Mouse (Mus musculus) stomach, embryonic 16.5 days (tissue): ENCODE results near the gene Pitpnc1. TPM values are rescaled to one million over a fixed set of nuclear protein-coding genes. Genes with fewer than 3 reads are reported as not detected.

ENCODE experiments used
- ATAC-seq: fragments of 200-750 bp; cut with Nextera tagmentation; 2 replicates; pipeline ENCODE4 v1.8.0; 2017; ENCODE audit warnings: moderate number of reproducible peaks, moderate TSS enrichment; ENCODE audit not compliant: insufficient read depth, low FRiP score
- H3K27ac ChIP-seq: fragments of 300-500 bp; sonication (generic); 2 replicates; pipeline ENCODE4 v1.5.1; 2014; ENCODE audit warnings: low read length
- H3K27me3 ChIP-seq: fragments of 300-500 bp; sonication (generic); 2 replicates; pipeline ENCODE4 v1.6.1; 2014; ENCODE audit warnings: low read length, control low read depth, mixed read lengths; ENCODE audit not compliant: control insufficient read depth, insufficient read depth
- H3K36me3 ChIP-seq: fragments of 300-500 bp; sonication (generic); 2 replicates; pipeline ENCODE4 v1.6.1; 2014; ENCODE audit warnings: low read length; ENCODE audit not compliant: control insufficient read depth, insufficient read depth
- H3K4me1 ChIP-seq: fragments of 300-500 bp; sonication (generic); 2 replicates; pipeline ENCODE4 v1.6.1; 2014; ENCODE audit warnings: low read length, control low read depth, mixed read lengths; ENCODE audit not compliant: control insufficient read depth, insufficient read depth
- H3K4me2 ChIP-seq: fragments of 300-500 bp; sonication (generic); 2 replicates; pipeline ENCODE4 v1.6.1; 2014; ENCODE audit warnings: low read depth, low read length, mixed read lengths
- H3K4me3 ChIP-seq: fragments of 300-500 bp; sonication (generic); replicated peaks from 2 replicates; pipeline ENCODE4 v1.5.1; 2014; ENCODE audit warnings: mild to moderate bottlenecking, low read length
- H3K9ac ChIP-seq: fragments of 300-500 bp; sonication (generic); 2 replicates; pipeline ENCODE4 v1.6.1; 2014; ENCODE audit warnings: low read length
- H3K9me3 ChIP-seq: fragments of 300-500 bp; sonication (generic); replicated peaks from 2 replicates; pipeline ENCODE4 v1.6.1; 2016; ENCODE audit warnings: low read length, control low read depth; ENCODE audit not compliant: control insufficient read depth
- WGBS: fragments of 180-500 bp; shearing (Covaris S2); extraction: QIAGEN DNeasy Blood & Tissue Kit; methylation state at CpG from one replicate; pipeline ENCODE4 v1.1.7; 2014; 5-methylcytosine and 5-hydroxymethylcytosine counted together
- polyA plus RNA-seq: library from polyadenylated mRNA; unstranded; fragments of >200 nt; fragmentation: Nextera tagmentation; extraction: Ambion mirVana; gene quantifications from 2 replicates; pipeline ENCODE4 v1.2.1, GENCODE M21; 2015

The Pitpnc1 gene
- polyA plus RNA-seq, 1 experiment from 2014 or later = 13.9 TPM

DNA sequence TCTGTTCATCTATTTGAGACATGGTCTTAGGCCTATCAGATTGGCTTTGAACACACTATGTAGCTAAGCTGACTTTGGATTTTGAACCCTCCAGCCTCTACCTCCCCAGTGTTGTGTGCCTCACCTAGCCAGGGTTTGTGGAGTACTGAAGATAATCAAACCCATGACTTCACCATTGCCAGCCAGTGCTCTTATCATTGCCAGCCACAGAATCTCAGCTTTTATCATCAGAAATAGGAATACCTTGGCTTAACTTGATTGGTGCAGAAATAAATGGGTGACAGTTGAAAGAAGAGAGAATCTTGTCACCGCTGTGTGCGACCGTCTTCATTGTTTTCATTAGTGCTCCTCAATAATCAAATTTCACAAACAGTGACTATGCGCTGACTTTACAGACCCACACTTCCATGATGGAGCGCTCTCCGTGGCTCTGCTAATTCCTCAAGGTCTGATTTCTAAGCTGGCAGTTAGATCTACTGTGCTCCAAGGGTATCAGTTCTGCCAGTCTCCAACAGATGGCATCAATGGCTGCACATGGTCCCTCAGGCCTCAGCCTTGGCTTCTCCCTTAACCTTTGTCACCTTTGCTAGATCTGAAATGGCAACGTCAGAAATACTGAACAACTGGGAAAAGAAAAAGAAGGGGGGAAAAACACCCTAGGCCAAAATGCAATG lies 77.2 kb downstream of the Pitpnc1 start:
- no peaks in the 10 kb centered on the region for H3K36me3 ChIP-seq

DNA sequence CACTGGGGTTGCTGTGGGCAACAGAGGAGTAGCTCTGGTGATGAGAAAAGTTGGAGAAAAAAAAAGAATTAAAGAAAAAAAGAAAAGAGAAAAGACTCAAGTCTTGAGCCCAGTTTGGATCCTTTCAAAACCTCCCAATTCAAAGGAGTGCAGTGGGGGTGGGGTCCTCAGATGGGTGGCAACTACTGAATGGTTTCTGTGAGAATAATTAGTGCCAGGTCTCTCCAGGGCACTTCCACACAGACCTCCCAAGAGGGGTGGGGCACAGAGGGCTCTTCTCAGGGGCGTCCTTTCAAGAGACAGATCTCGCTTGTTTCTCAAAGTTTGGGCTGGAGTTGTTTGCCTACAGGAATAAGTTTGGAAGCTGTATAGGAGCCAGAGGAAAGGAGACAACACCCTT lies 80.0 kb downstream of the Pitpnc1 start:
- Histone ChIP-seq H3K27ac (no peak overlapping the region), H3K36me3 (no peaks in the 10 kb centered on the region), H3K4me3 (no peak overlapping the region), H3K27me3 (no peaks in the 10 kb centered on the region), H3K4me1 (no peaks in the 10 kb centered on the region), H3K4me2 (no peak overlapping the region), H3K9me3 (no peaks in the 10 kb centered on the region), H3K9ac (no peak overlapping the region)
- 64% methylated on average over 2 of the region's 2 CpGs for WGBS
- no peak for ATAC-seq

More for the DNA sequence above, 77.2 kb downstream of the Pitpnc1 start:
- Histone ChIP-seq H3K27ac (no peak overlapping the region), H3K9ac (no peak overlapping the region), H3K9me3 (no peaks in the 10 kb centered on the region), H3K4me3 (no peak overlapping the region), H3K4me2 (no peak overlapping the region), H3K4me1 (no peaks in the 10 kb centered on the region), H3K27me3 (no peaks in the 10 kb centered on the region)
- no peak for ATAC-seq
- 80% methylated on average over 7 of the region's 7 CpGs for WGBS

DNA sequence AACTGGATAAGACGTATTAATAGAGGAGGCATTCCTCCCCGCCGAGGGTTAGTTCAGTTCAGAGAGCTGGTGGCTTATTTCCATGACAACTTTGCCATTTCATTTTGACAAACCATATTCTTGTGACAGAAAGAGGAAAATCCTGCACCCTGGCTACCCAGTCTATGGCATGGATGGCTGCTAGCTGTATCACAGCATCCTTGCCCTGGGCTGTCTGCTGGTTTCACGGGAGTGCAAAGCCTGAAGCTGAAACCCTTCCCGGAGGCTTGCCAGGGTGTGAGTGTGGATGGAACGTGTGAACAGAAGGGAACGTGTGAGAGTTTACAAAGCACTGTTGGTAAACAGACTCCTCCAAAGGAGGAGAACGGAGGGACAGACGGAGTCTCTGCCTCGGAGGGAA lies 80.5 kb downstream of the Pitpnc1 start:
- H3K27me3 ChIP-seq = no peaks in the 10 kb centered on the region
- no peak for ATAC-seq
- no peaks in the 10 kb centered on the region for H3K9me3 ChIP-seq
- H3K27ac ChIP-seq = no peak overlapping the region
- 54% methylated on average over 10 of the region's 10 CpGs for WGBS
- H3K4me1 ChIP-seq = no peaks in the 10 kb centered on the region
- H3K4me2 ChIP-seq = no peak overlapping the region
- H3K36me3 ChIP-seq = no peaks in the 10 kb centered on the region
- H3K4me3 ChIP-seq = no peak overlapping the region
- no peak overlapping the region for H3K9ac ChIP-seq

DNA sequence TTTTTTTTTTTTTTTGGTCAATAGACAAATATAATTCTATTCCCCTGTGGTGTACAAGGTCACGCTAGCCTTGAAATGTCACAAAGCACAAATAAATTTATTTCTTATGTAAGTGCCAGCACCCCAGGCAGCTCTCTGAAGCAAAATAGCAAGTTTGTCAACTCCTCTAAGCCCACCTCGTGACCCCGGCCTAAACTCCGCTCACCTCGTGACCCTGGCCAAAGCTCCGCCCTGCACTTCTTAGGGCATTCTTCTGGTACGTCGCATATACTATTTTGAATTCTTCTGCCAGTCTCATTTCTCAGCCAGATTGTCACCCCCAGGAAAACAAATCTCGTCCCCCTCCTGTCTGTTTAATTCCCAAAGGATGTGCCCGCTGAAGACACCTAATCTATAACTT lies 84.0 kb downstream of the Pitpnc1 start:
- 74% methylated on average over 10 of the region's 10 CpGs for WGBS
- ATAC-seq = no peak

DNA sequence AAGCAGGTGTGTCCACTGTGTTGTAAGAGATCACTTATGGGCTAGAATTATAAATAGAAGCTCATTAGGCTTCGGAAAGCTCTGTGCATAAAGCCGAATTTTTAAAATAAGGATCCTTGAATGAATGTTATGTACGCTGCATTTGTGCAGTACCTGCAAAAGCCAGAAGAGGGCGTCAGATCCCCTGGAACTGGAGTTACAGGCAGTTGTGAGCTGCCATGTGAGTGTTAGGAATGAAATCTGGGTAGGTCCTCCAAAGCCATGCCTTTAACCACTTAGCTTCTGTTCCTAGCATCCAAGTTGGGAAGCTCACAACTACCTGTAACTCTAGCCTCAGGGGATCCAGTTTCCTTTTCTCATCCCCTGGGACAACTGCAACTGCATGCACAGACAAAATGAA lies 85.2 kb downstream of the Pitpnc1 start:
- WGBS = 68% methylated on average over 4 of the region's 4 CpGs
- no peak for ATAC-seq
- Histone ChIP-seq H3K9me3 (no peaks in the 10 kb centered on the region), H3K9ac (no peak overlapping the region), H3K4me1 (no peaks in the 10 kb centered on the region), H3K4me2 (no peak overlapping the region), H3K27ac (no peak overlapping the region), H3K27me3 (no peaks in the 10 kb centered on the region), H3K4me3 (no peak overlapping the region), H3K36me3 (no peaks in the 10 kb centered on the region)

More for the DNA sequence above, 84.0 kb downstream of the Pitpnc1 start:
- Histone ChIP-seq H3K36me3 (no peaks in the 10 kb centered on the region), H3K9ac (no peak overlapping the region), H3K27ac (no peak overlapping the region), H3K4me3 (no peak overlapping the region), H3K9me3 (no peaks in the 10 kb centered on the region), H3K27me3 (no peaks in the 10 kb centered on the region), H3K4me1 (no peaks in the 10 kb centered on the region), H3K4me2 (no peak overlapping the region)

GRCm38 (mm10) chr11:107383985-107384384 lies 86.5 kb downstream of the Pitpnc1 start:
- H3K4me2 ChIP-seq = no peak overlapping the region
- H3K27me3 ChIP-seq = no peaks in the 10 kb centered on the region
- no peak for ATAC-seq
- H3K9me3 ChIP-seq = no peaks in the 10 kb centered on the region
- no peaks in the 10 kb centered on the region for H3K4me1 ChIP-seq
- no peak overlapping the region for H3K9ac ChIP-seq
- no peaks in the 10 kb centered on the region for H3K36me3 ChIP-seq
- no peak overlapping the region for H3K27ac ChIP-seq
- no peak overlapping the region for H3K4me3 ChIP-seq
- WGBS = 70% methylated on average over 6 of the region's 6 CpGs

DNA sequence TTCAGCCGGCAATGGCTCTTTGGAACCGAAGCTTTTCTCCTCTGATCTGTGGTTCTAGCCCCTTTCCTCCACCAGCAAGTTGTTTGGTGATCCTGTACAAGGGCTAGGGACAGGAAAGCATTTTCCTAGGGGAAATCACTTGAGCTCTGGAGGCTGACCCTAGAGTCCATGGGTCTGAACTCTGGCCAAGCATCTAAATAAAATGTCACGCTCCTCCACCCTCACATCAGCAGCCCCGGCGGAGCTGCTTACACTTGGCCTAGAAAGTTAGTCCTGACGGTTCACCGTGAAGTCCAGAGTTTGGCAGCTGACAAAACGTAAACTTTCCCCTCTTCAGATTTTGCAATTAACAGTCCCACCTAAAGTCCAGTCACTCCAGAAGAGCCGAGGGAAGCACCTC lies 90.5 kb downstream of the Pitpnc1 start:
- Histone ChIP-seq H3K4me3 (no peak overlapping the region), H3K4me1 (no peaks in the 10 kb centered on the region), H3K36me3 (no peaks in the 10 kb centered on the region), H3K27me3 (no peaks in the 10 kb centered on the region), H3K9me3 (no peaks in the 10 kb centered on the region), H3K9ac (no peak overlapping the region), H3K27ac (no peak overlapping the region), H3K4me2 (no peak overlapping the region)
- 62% methylated on average over 9 of the region's 9 CpGs for WGBS
- ATAC-seq = no peak

GRCm38 (mm10) chr11:107379089-107379845 lies 91.2 kb downstream of the Pitpnc1 start:
- no peak overlapping the region for H3K9ac ChIP-seq
- H3K27ac ChIP-seq = no peak overlapping the region
- H3K4me3 ChIP-seq = no peak overlapping the region
- ATAC-seq = 0 out of 2 replicates have a peak, but pooled peaks have one; percentile 19
- H3K36me3 ChIP-seq = no peaks in the 10 kb centered on the region
- WGBS = 86% methylated on average over 22 of the region's 22 CpGs
- H3K27me3 ChIP-seq = no peaks in the 10 kb centered on the region
- H3K4me1 ChIP-seq = no peaks in the 10 kb centered on the region
- H3K4me2 ChIP-seq = no peak overlapping the region
- no peaks in the 10 kb centered on the region for H3K9me3 ChIP-seq

DNA sequence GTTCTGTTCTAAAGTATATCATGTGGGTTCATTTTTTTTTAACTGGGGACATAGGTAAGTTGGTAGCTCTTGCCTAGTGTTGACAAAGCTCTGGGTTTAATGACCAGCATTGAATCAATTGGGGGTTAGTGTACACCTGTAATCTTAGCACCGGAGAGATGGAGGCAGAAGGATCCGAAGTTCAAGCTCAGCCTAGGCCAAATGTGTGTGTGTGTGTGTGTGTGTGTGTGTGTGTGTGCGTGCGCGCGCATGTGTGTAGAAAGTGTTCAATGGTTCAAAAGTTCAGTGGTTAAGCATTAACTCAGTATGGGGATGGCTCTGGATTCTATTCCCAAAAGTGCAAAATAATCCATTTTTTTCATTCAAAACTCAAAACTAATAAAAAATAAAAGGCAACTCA lies 93.2 kb downstream of the Pitpnc1 start:
- WGBS = 85% methylated on average over 6 of the region's 6 CpGs
- no peak overlapping the region for H3K9ac ChIP-seq
- H3K27ac ChIP-seq = no peak overlapping the region; the same call in 1 of the 2 replicates
- H3K4me1 ChIP-seq = no peaks in the 10 kb centered on the region
- ATAC-seq = no peak
- H3K4me3 ChIP-seq = no peak overlapping the region
- no peaks in the 10 kb centered on the region for H3K27me3 ChIP-seq
- no peaks in the 10 kb centered on the region for H3K36me3 ChIP-seq
- H3K9me3 ChIP-seq = no peaks in the 10 kb centered on the region
- H3K4me2 ChIP-seq = no peak overlapping the region
